Mouse (Mus musculus) limb, embryonic 14.5 days (tissue): ENCODE measurements around the gene Olfr1185-ps1. TPM values are rescaled to one million over a fixed set of nuclear protein-coding genes. Genes with fewer than 3 reads are reported as not detected.
"Not testable (repeated sequence)": the region's sequence is repeated elsewhere in the genome, so short reads cannot be mapped to it uniquely, and the experiment has no call there.

ENCODE experiments used
- ATAC-seq: fragments of 200-750 bp; cut with Nextera tagmentation; 2 replicates; pipeline ENCODE4 v1.8.0; 2017; ENCODE audit warnings: low read depth, moderate number of reproducible peaks, moderate TSS enrichment; ENCODE audit not compliant: low FRiP score
- DNase-seq: peaks from one replicate; pipeline ENCODE4 v3.0.0-alpha.2; 2015; ENCODE audit warnings: low spot score
- H3K27ac ChIP-seq: fragments of 300-500 bp; sonication (generic); replicated peaks from 2 replicates; pipeline ENCODE4 v1.5.1; 2014; ENCODE audit warnings: low read depth, mild to moderate bottlenecking, low read length, moderate library complexity, mixed read lengths
- H3K27me3 ChIP-seq: fragments of 300-500 bp; sonication (generic); 2 replicates; pipeline ENCODE4 v1.6.1; 2014; ENCODE audit warnings: low read length, mixed read lengths; ENCODE audit not compliant: control insufficient read depth, insufficient read depth
- H3K36me3 ChIP-seq: fragments of 300-500 bp; sonication (generic); 2 replicates; pipeline ENCODE4 v1.6.1; 2014; ENCODE audit warnings: mild to moderate bottlenecking, low read length, moderate library complexity, mixed read lengths; ENCODE audit not compliant: control insufficient read depth, insufficient read depth
- H3K4me1 ChIP-seq: fragments of 300-500 bp; sonication (generic); 2 replicates; pipeline ENCODE4 v1.6.1; 2014; ENCODE audit warnings: antibody characterized with exemption, low read length, mixed read lengths; ENCODE audit not compliant: control insufficient read depth, insufficient read depth
- H3K4me2 ChIP-seq: fragments of 300-500 bp; sonication (generic); replicated peaks from 2 replicates; pipeline ENCODE4 v1.6.1; 2014; ENCODE audit warnings: low read depth, mild to moderate bottlenecking, low read length, moderate library complexity; ENCODE audit not compliant: severe bottlenecking
- H3K4me3 ChIP-seq: fragments of 300-500 bp; sonication (generic); replicated peaks from 2 replicates; pipeline ENCODE4 v1.5.1; 2014; ENCODE audit warnings: low read length
- H3K9ac ChIP-seq: fragments of 300-500 bp; sonication (generic); 2 replicates; pipeline ENCODE4 v1.6.1; 2014; ENCODE audit warnings: mild to moderate bottlenecking, low read depth, low read length, moderate library complexity; ENCODE audit not compliant: severe bottlenecking
- H3K9me3 ChIP-seq: fragments of 300-500 bp; sonication (generic); 2 replicates; pipeline ENCODE4 v1.6.1; 2016; ENCODE audit warnings: low read length; ENCODE audit not compliant: control insufficient read depth
- POLR2A ChIP-seq: fragments of 200-500 bp; IDR thresholded peaks from 2 replicates; pipeline ENCODE4 v1.8.0; 2012; ENCODE audit warnings: inconsistent platforms, mild to moderate bottlenecking, moderate library complexity, borderline replicate concordance; ENCODE audit not compliant: insufficient read depth, insufficient read length; ENCODE audit errors: extremely low read depth
- WGBS: fragments of 180-500 bp; shearing (Covaris S2); extraction: QIAGEN DNeasy Blood & Tissue Kit; methylation state at CpG from one replicate; pipeline ENCODE4 v1.1.7; 2014; 5-methylcytosine and 5-hydroxymethylcytosine counted together
- polyA plus RNA-seq, 2 experiments: library from polyadenylated mRNA; depleted of rRNA in 1 of 2; stranded (reverse) in 1 of 2; unstranded in 1 of 2; fragments of >200 nt; fragmentation: Nextera tagmentation in 1 of 2; extraction: Ambion mirVana in 1 of 2; gene quantifications; 2 replicates each; pipeline versions ENCODE4 v1.2.1 to v1.2.3; 2012 to 2014

Olfr1185-ps1 gene
- polyA plus RNA-seq (2012; rRNA removed): not detected in 2 replicates
- polyA plus RNA-seq (2014; fragmentation: Nextera tagmentation; extraction: Ambion mirVana): not detected in 2 replicates

DNA sequence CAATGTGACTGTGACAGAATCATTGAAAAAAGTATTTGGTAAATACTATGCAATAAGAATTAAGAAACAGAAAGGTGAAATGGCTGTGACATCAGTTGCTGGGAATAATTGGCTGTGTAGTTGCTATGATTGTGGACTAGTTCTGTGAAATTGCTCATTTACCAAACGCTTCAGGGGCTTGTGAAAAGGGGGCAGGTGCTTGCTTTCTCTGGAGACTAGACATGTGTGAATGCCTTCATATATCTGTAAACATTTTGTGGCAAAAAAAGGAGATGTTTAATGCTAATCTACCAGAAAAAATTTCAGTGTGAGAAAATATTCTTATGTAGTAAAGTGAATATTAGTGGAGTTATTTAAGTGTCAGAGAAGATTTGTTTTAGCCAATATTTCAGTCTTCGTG is at the start of gene Olfr1185-ps1:
TSS of gene Olfr1185-ps1 (plus strand) at position 301 of the 400 bp plus-strand sequence.
- ATAC-seq: no peak
- no peak within 1 kb of the TSS for H3K9ac ChIP-seq
- H3K36me3 ChIP-seq: no peaks in the 10 kb centered on the region
- WGBS: 77% methylated on average over 2 of the region's 2 CpGs
- no peak within 1 kb of the TSS for H3K27ac ChIP-seq
- no peaks in the 10 kb centered on the region for H3K27me3 ChIP-seq
- H3K9me3 ChIP-seq: no peaks in the 10 kb centered on the region
- H3K4me1 ChIP-seq: no peaks in the 10 kb centered on the region
- no peak within 1 kb of the TSS for H3K4me3 ChIP-seq
- DNase-seq: no peak
- H3K4me2 ChIP-seq: no peak within 1 kb of the TSS
- no peak for TF ChIP-seq POLR2A

- no peaks in the 10 kb centered on the region for H3K9me3 ChIP-seq
- no peak within 1 kb of the TSS for H3K4me3 ChIP-seq
- ATAC-seq (no peak), DNase-seq (no peak)
- no peaks in the 10 kb centered on the region for H3K27me3 ChIP-seq
- H3K9ac ChIP-seq: no peak within 1 kb of the TSS
- H3K27ac ChIP-seq: no peak within 1 kb of the TSS
- 93% methylated on average over 1 of the region's 1 CpGs for WGBS
- no peaks in the 10 kb centered on the region for H3K36me3 ChIP-seq
- no peaks in the 10 kb centered on the region for H3K4me1 ChIP-seq
- no peak for TF ChIP-seq POLR2A
- H3K4me2 ChIP-seq: no peak within 1 kb of the TSS
Observed at GRCm38 (mm10) chr2:88449031-88449430, 44.1 kb upstream of the Olfr1185-ps1 start, which contains the start of gene Gm13757. TSS of gene Gm13757 (minus strand) at chr2:88449131.

GRCm38 (mm10) chr2:88454567-88454966 is 38.6 kb upstream of the Olfr1185-ps1 start, which contains the start of gene Olfr1183:
TSS of gene Olfr1183 (plus strand) at chr2:88454867.
- not testable (repeated sequence) for H3K9ac ChIP-seq, H3K27me3 ChIP-seq, H3K9me3 ChIP-seq, H3K27ac ChIP-seq, H3K4me2 ChIP-seq, H3K4me1 ChIP-seq, DNase-seq, ATAC-seq, H3K4me3 ChIP-seq, H3K36me3 ChIP-seq
- 93% methylated on average over 1 of the region's 1 CpGs for WGBS

- WGBS: 85% methylated on average over 2 of the region's 2 CpGs
- no peaks in the 10 kb centered on the region for H3K27me3 ChIP-seq
- H3K27ac ChIP-seq: no peak within 1 kb of the TSS
- no peaks in the 10 kb centered on the region for H3K4me1 ChIP-seq
- no peak within 1 kb of the TSS for H3K4me3 ChIP-seq
- ATAC-seq (no peak), DNase-seq (no peak)
- no peaks in the 10 kb centered on the region for H3K36me3 ChIP-seq
- H3K9me3 ChIP-seq: no peaks in the 10 kb centered on the region
- H3K4me2 ChIP-seq: no peak within 1 kb of the TSS
- H3K9ac ChIP-seq: no peak within 1 kb of the TSS
- no peak for TF ChIP-seq POLR2A
Observed at GRCm38 (mm10) chr2:88483298-88483697, 9.8 kb upstream of the Olfr1185-ps1 start, which contains the start of gene Olfr1184. TSS of gene Olfr1184 (plus strand) at chr2:88483598.

GRCm38 (mm10) chr2:88518251-88518650 is 25.1 kb downstream of the Olfr1185-ps1 start, which contains the start of gene Olfr1186:
TSS of gene Olfr1186 (plus strand) at chr2:88518551.
- ATAC-seq: no peak
- WGBS: 85% methylated on average over 2 of the region's 2 CpGs
- no peak for TF ChIP-seq POLR2A
- Histone ChIP-seq H3K4me3 (no peak within 1 kb of the TSS), H3K27ac (no peak within 1 kb of the TSS), H3K27me3 (no peaks in the 10 kb centered on the region), H3K4me2 (no peak within 1 kb of the TSS), H3K36me3 (no peaks in the 10 kb centered on the region), H3K9me3 (no peaks in the 10 kb centered on the region), H3K9ac (no peak within 1 kb of the TSS), H3K4me1 (no peaks in the 10 kb centered on the region)
- no peak for DNase-seq
